Mouse (Mus musculus) megakaryocyte, embryonic 14.5 days (primary cell): Measurements from ENCODE around the gene Thbs1.

Experiments used
- FLI1 ChIP-seq: IDR thresholded peaks from 2 replicates; pipeline ENCODE4 v1.6.1; 2012; ENCODE audit warnings: low read length, inconsistent platforms, mixed read lengths
- GATA1 ChIP-seq: IDR thresholded peaks from 3 replicates; pipeline ENCODE4 v1.6.1; 2012; ENCODE audit warnings: mixed read lengths, low read length, inconsistent platforms, borderline replicate concordance

DNA sequence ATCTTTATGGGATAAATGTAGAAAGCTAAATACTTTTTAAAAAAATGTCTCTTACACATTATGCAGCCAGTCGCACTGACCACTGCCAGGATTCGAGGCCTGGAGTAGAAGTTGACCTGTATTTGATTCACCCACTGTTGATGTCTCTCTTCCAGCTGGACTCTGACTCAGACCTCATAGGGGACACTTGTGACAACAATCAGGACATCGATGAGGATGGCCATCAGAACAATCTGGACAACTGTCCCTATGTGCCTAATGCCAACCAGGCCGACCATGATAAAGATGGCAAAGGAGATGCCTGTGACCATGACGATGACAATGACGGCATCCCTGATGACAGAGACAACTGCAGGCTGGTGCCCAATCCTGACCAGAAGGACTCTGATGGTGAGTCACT lies 10.6 kb downstream of the Thbs1 start:
- TF ChIP-seq GATA1 (no peak), FLI1 (no peak)
